Mouse (Mus musculus) heart, adult 8-10 months (tissue): ENCODE results near the gene Nhsl2. TPM values are rescaled to one million over a fixed set of nuclear protein-coding genes. Genes with fewer than 3 reads are reported as not detected.

ENCODE experiments used
- DNase-seq: peaks from one replicate; pipeline ENCODE4 v3.0.0; 2022; ENCODE audit warnings: low spot score
- total RNA-seq, 4 experiments: library from RNA; stranded (reverse); gene quantifications; 2 replicates each; pipeline ENCODE4 v1.2.4; 2022

Nhsl2 gene
- total RNA-seq, 4 experiments from 2014 or later = 3.2 to 4.3 (median 3.8) TPM

GRCm38 (mm10) chrX:102050552-102050951, 201.4 kb downstream of the Nhsl2 start:
- DNase-seq = no peak

GRCm38 (mm10) chrX:102051225-102051624, 202.0 kb downstream of the Nhsl2 start:
- no peak for DNase-seq

GRCm38 (mm10) chrX:102053371-102053770, 204.2 kb downstream of the Nhsl2 start:
- DNase-seq = no peak

- DNase-seq = no peak
These were observed 204.8 kb downstream of the Nhsl2 start for GRCm38 (mm10) chrX:102054009-102054408.

GRCm38 (mm10) chrX:102059437-102059836, 210.3 kb downstream of the Nhsl2 start:
- no peak for DNase-seq

GRCm38 (mm10) chrX:102060243-102060642, 211.1 kb downstream of the Nhsl2 start:
- DNase-seq = no peak

GRCm38 (mm10) chrX:102060891-102061290, 211.7 kb downstream of the Nhsl2 start:
- peak; percentile 45 for DNase-seq

- no peak for DNase-seq
These were observed 214.9 kb downstream of the Nhsl2 start for GRCm38 (mm10) chrX:102064062-102064461.

GRCm38 (mm10) chrX:102065213-102065775, 216.1 kb downstream of the Nhsl2 start:
- no peak for DNase-seq

- DNase-seq = peak; percentile 69
These were observed 216.9 kb downstream of the Nhsl2 start for GRCm38 (mm10) chrX:102066134-102066533.

GRCm38 (mm10) chrX:102067118-102067517, 217.9 kb downstream of the Nhsl2 start:
- no peak for DNase-seq

GRCm38 (mm10) chrX:102068811-102069540, 219.8 kb downstream of the Nhsl2 start:
- no peak for DNase-seq

- peak; percentile 54 for DNase-seq
These were observed 221.6 kb downstream of the Nhsl2 start, which contains the start of gene Rtl5 for GRCm38 (mm10) chrX:102070591-102071471. TSS of gene Rtl5 (minus strand) at chrX:102071304.

- DNase-seq = no peak
These were observed 222.3 kb downstream of the Nhsl2 start for GRCm38 (mm10) chrX:102071517-102071916.

GRCm38 (mm10) chrX:102073605-102074325, 224.6 kb downstream of the Nhsl2 start:
- no peak for DNase-seq

- no peak for DNase-seq
These were observed 225.2 kb downstream of the Nhsl2 start for GRCm38 (mm10) chrX:102074435-102074834.

GRCm38 (mm10) chrX:102075158-102075557, 226.0 kb downstream of the Nhsl2 start:
- DNase-seq = no peak

- DNase-seq = no peak
These were observed 227.9 kb downstream of the Nhsl2 start for GRCm38 (mm10) chrX:102076886-102077765.

GRCm38 (mm10) chrX:102081076-102081475, 231.9 kb downstream of the Nhsl2 start:
- no peak for DNase-seq

GRCm38 (mm10) chrX:102081573-102082279, 232.5 kb downstream of the Nhsl2 start:
- no peak for DNase-seq
